Mouse (Mus musculus) neural tube, embryonic 14.5 days (tissue): ENCODE measurements around the gene Arhgap15. TPM values are rescaled to one million over a fixed set of nuclear protein-coding genes. Genes with fewer than 3 reads are reported as not detected.

Experiments
- ATAC-seq: fragments of 200-750 bp; cut with Nextera tagmentation; 2 replicates; pipeline ENCODE4 v1.8.0; 2017; ENCODE audit warnings: low read depth, mild to moderate bottlenecking, moderate TSS enrichment, moderate library complexity
- H3K27ac ChIP-seq: fragments of 300-500 bp; sonication (generic); 2 replicates; pipeline ENCODE4 v1.5.1; 2014; ENCODE audit warnings: low read depth, mild to moderate bottlenecking, control low read depth, low read length, moderate library complexity, mixed read lengths
- H3K27me3 ChIP-seq: fragments of 300-500 bp; sonication (generic); 2 replicates; pipeline ENCODE4 v1.6.1; 2014; ENCODE audit warnings: low read length; ENCODE audit not compliant: control insufficient read depth, insufficient read depth
- H3K36me3 ChIP-seq: fragments of 300-500 bp; sonication (generic); 2 replicates; pipeline ENCODE4 v1.6.1; 2014; ENCODE audit warnings: low read length, mixed read lengths; ENCODE audit not compliant: control insufficient read depth, insufficient read depth
- H3K4me1 ChIP-seq: fragments of 300-500 bp; sonication (generic); 2 replicates; pipeline ENCODE4 v1.6.1; 2014; ENCODE audit warnings: low read length; ENCODE audit not compliant: control insufficient read depth, insufficient read depth
- H3K4me2 ChIP-seq: fragments of 300-500 bp; sonication (generic); 2 replicates; pipeline ENCODE4 v1.6.1; 2014; ENCODE audit warnings: mild to moderate bottlenecking, low read depth, low read length, control low read depth
- H3K4me3 ChIP-seq: fragments of 300-500 bp; sonication (generic); 2 replicates; pipeline ENCODE4 v1.5.1; 2014; ENCODE audit warnings: low read depth, low read length, control low read depth, mixed read lengths
- H3K9ac ChIP-seq: fragments of 300-500 bp; sonication (generic); replicated peaks from 2 replicates; pipeline ENCODE4 v1.6.1; 2014; ENCODE audit warnings: low read depth, mild to moderate bottlenecking, control low read depth, low read length, mixed read lengths
- H3K9me3 ChIP-seq: fragments of 300-500 bp; sonication (generic); 2 replicates; pipeline ENCODE4 v1.6.1; 2016; ENCODE audit warnings: low read length; ENCODE audit not compliant: control insufficient read depth
- WGBS: fragments of 180-500 bp; shearing (Covaris S2); extraction: QIAGEN DNeasy Blood & Tissue Kit; methylation state at CpG from one replicate; pipeline ENCODE4 v1.1.7; 2014; 5-methylcytosine and 5-hydroxymethylcytosine counted together
- polyA plus RNA-seq: library from polyadenylated mRNA; unstranded; fragments of >200 nt; fragmentation: Nextera tagmentation; extraction: Ambion mirVana; gene quantifications from 2 replicates; pipeline ENCODE4 v1.2.1, GENCODE M21; 2014

Gene Arhgap15
- polyA plus RNA-seq, 1 experiment from 2014 or later: 3.8 TPM

- no peak for ATAC-seq
- Histone ChIP-seq H3K27ac (no peak overlapping the region), H3K4me2 (no peak overlapping the region), H3K36me3 (no peaks in the 10 kb centered on the region), H3K27me3 (no peaks in the 10 kb centered on the region), H3K4me1 (no peaks in the 10 kb centered on the region), H3K9ac (no peak overlapping the region), H3K9me3 (no peaks in the 10 kb centered on the region), H3K4me3 (no peak overlapping the region)
- 76% methylated on average over 4 of the region's 4 CpGs for WGBS
Observed at GRCm38 (mm10) chr2:44419547-44420225, 671.1 kb downstream of the Arhgap15 start.

DNA sequence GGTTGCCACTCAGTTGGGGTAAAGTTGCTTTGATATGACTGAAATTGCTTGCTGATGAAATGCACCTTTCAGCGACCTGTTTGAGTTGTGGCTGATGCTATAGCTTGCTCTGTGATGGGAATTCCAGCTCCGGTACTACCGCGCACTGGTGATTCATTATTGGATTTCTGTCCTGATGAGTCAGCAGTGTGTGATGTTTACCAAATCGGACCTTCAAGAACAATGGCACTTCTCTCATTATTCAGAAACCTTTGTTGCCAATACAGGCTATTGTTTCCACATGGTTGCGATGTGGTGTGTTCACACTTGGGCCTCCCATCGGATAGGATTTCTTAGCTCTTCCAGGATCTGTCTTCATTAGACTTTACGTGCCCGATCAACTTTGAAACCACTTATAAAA, 681.9 kb downstream of the Arhgap15 start:
- no peaks in the 10 kb centered on the region for H3K27me3 ChIP-seq
- no peak for ATAC-seq
- no peaks in the 10 kb centered on the region for H3K9me3 ChIP-seq
- no peaks in the 10 kb centered on the region for H3K4me1 ChIP-seq
- H3K4me2 ChIP-seq: no peak overlapping the region
- no peak overlapping the region for H3K4me3 ChIP-seq
- no peak overlapping the region for H3K27ac ChIP-seq
- no peaks in the 10 kb centered on the region for H3K36me3 ChIP-seq
- H3K9ac ChIP-seq: no peak overlapping the region
- WGBS: 75% methylated on average over 9 of the region's 9 CpGs

DNA sequence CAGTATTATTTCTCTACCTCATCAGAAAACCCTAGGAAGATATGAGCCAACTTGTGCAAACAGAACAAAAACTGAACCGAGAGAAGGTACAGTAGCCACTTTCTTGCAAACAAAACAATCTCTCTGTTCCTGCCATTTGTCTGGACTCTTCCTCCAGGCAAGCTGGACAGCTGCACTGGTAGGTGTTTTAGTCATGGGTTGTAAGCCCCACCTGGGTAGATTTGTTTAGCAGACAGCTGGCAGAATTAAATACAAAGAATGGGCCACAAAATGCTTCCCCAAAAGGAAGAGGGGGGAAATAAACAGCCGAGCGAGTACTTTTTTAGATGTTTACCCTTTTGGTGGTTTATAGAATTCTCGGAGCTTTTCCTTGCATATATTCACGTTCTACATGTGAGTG, 688.0 kb downstream of the Arhgap15 start:
- no peak overlapping the region for H3K9ac ChIP-seq
- ATAC-seq: no peak
- H3K9me3 ChIP-seq: no peaks in the 10 kb centered on the region
- no peaks in the 10 kb centered on the region for H3K27me3 ChIP-seq
- WGBS: 71% methylated on average over 5 of the region's 5 CpGs
- H3K4me1 ChIP-seq: no peaks in the 10 kb centered on the region
- no peak overlapping the region for H3K4me3 ChIP-seq
- no peak overlapping the region for H3K27ac ChIP-seq
- H3K36me3 ChIP-seq: no peaks in the 10 kb centered on the region
- H3K4me2 ChIP-seq: no peak overlapping the region

- 62% methylated on average over 8 of the region's 8 CpGs for WGBS
- H3K4me2 ChIP-seq: no peak overlapping the region
- no peak overlapping the region for H3K9ac ChIP-seq
- H3K9me3 ChIP-seq: peaks cover 4% of the 10 kb centered on the region; the same call in 1 of the 2 replicates
- no peaks in the 10 kb centered on the region for H3K4me1 ChIP-seq
- H3K27ac ChIP-seq: no peak overlapping the region
- H3K27me3 ChIP-seq: no peaks in the 10 kb centered on the region
- ATAC-seq: no peak
- no peak overlapping the region for H3K4me3 ChIP-seq
- H3K36me3 ChIP-seq: no peaks in the 10 kb centered on the region
Observed at GRCm38 (mm10) chr2:44437496-44438057, 689.0 kb downstream of the Arhgap15 start.

DNA sequence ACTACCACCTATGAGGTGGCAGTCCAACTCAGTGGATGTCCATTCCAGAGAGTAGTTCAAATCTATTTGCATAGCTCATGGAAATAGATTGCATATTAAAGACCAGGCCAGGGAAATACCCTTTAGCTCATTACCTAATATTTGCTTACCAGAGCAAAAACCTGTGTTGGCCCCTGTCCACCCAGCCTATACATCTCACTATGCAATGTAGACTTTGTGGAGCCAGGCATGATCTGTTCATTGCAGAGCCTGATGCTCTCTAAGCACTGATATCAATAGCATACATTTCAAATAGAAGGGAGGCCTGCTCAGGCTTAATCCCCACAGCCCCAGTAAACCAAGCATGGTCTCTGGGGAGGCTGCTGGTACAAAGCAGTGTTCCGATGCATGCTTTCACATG, 689.4 kb downstream of the Arhgap15 start:
- Histone ChIP-seq H3K4me2 (no peak overlapping the region), H3K9me3 (peaks cover 4% of the 10 kb centered on the region; the same call in 1 of the 2 replicates), H3K27ac (no peak overlapping the region), H3K36me3 (no peaks in the 10 kb centered on the region), H3K9ac (no peak overlapping the region), H3K27me3 (no peaks in the 10 kb centered on the region), H3K4me3 (no peak overlapping the region), H3K4me1 (no peaks in the 10 kb centered on the region)
- no peak for ATAC-seq
- WGBS: 68% methylated on average over 1 of the region's 1 CpGs

DNA sequence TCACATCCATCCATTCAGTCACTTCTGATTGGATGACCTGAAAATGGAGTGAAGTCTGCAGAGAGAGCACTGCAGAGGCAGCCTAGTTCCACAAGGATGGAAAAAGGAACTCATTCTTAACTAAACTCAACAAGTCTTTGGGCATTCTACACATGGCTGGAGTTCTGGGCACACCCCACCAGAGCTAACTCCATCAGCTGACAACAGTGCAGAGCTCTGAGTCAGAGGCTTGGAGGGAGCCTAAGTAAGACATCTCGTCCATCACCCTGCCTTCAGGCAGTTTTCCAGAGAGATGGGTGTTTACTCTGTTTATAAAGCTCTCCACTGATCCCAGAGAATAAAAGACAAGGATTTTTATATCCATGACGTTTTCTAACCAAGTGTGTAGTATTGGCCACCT, 696.3 kb downstream of the Arhgap15 start:
- H3K9me3 ChIP-seq: peaks cover 4% of the 10 kb centered on the region; the same call in 1 of the 2 replicates
- no peaks in the 10 kb centered on the region for H3K36me3 ChIP-seq
- no peaks in the 10 kb centered on the region for H3K27me3 ChIP-seq
- no peak overlapping the region for H3K4me2 ChIP-seq
- H3K4me3 ChIP-seq: no peak overlapping the region
- H3K9ac ChIP-seq: no peak overlapping the region
- WGBS: 66% methylated on average over 2 of the region's 2 CpGs
- no peak for ATAC-seq
- H3K27ac ChIP-seq: no peak overlapping the region
- H3K4me1 ChIP-seq: no peaks in the 10 kb centered on the region

Other genes with a start within 250 kb of the Arhgap15 start
- gene Kynu, start 193.5 kb upstream of the Arhgap15 start, polyA plus RNA-seq: 0.27 TPM in 1 of 2 replicates, not detected in the other